Mouse (Mus musculus): ENCODE measurements at regions not wholly inside any gene's neighbourhood (a gene's known extent, or its start where the extent isn't known, plus 50 kb on each side); places are given as distances from the start of the nearest gene placed in this dataset.
A peak's percentile ranks its signal among the peaks of the same experiment; 100 is the strongest.

GRCm38 (mm10) chr7:111345117-111345516 lies 262.3 kb upstream of the Eif4g2 start:
- no peak for ATAC-seq (replicated peaks; ENCODE audit: poor library complexity)

- ATAC-seq (replicated peaks; ENCODE audit: poor library complexity): no peak
Observed at GRCm38 (mm10) chr7:111337053-111337452, 254.2 kb upstream of the Eif4g2 start.

GRCm38 (mm10) chr7:111322901-111323300 lies 240.1 kb upstream of the Eif4g2 start:
- ATAC-seq (replicated peaks; ENCODE audit: poor library complexity): no peak

GRCm38 (mm10) chr7:111319917-111320316 lies 237.1 kb upstream of the Eif4g2 start:
- no peak for ATAC-seq (replicated peaks; ENCODE audit: poor library complexity)

- ATAC-seq (replicated peaks; ENCODE audit: poor library complexity): no peak
Observed at GRCm38 (mm10) chr7:111316479-111316990, 233.7 kb upstream of the Eif4g2 start.

- no peak for ATAC-seq (replicated peaks; ENCODE audit: poor library complexity)
Observed at GRCm38 (mm10) chr7:111313921-111314320, 231.1 kb upstream of the Eif4g2 start.

GRCm38 (mm10) chr7:111305196-111305595 lies 222.4 kb upstream of the Eif4g2 start:
- ATAC-seq (replicated peaks; ENCODE audit: poor library complexity): peak; percentile 58; the same call in 1 of the 2 replicates

GRCm38 (mm10) chr7:111301791-111302488 lies 219.1 kb upstream of the Eif4g2 start:
- ATAC-seq (replicated peaks; ENCODE audit: poor library complexity): no peak

GRCm38 (mm10) chr7:111297174-111297902 lies 214.5 kb upstream of the Eif4g2 start:
- no peak for ATAC-seq (replicated peaks; ENCODE audit: poor library complexity)

GRCm38 (mm10) chr7:111283411-111283955 lies 200.7 kb upstream of the Eif4g2 start:
- no peak for ATAC-seq (replicated peaks; ENCODE audit: poor library complexity)

- no peak for ATAC-seq (replicated peaks; ENCODE audit: poor library complexity)
Observed at GRCm38 (mm10) chr7:111282314-111282713, 199.5 kb upstream of the Eif4g2 start.

GRCm38 (mm10) chr7:111277703-111278102 lies 194.9 kb upstream of the Eif4g2 start:
- ATAC-seq (replicated peaks; ENCODE audit: poor library complexity): peak; percentile 95

GRCm38 (mm10) chr7:111273839-111274238 lies 191.0 kb upstream of the Eif4g2 start:
- no peak for ATAC-seq (replicated peaks; ENCODE audit: poor library complexity)

GRCm38 (mm10) chr7:111270874-111271273 lies 188.0 kb upstream of the Eif4g2 start:
- no peak for ATAC-seq (replicated peaks; ENCODE audit: poor library complexity)

- no peak for ATAC-seq (replicated peaks; ENCODE audit: poor library complexity)
Observed at GRCm38 (mm10) chr7:111268197-111268596, 185.4 kb upstream of the Eif4g2 start.

GRCm38 (mm10) chr7:111263302-111263701 lies 180.5 kb upstream of the Eif4g2 start:
- peak; percentile 46; the same call in 1 of the 2 replicates for ATAC-seq (replicated peaks; ENCODE audit: poor library complexity)

GRCm38 (mm10) chr7:111259630-111260574 lies 177.1 kb upstream of the Eif4g2 start:
- 0 out of 2 replicates have a peak, but pooled peaks have one; percentile 20 for ATAC-seq (replicated peaks; ENCODE audit: poor library complexity)

GRCm38 (mm10) chr7:111257842-111258241 lies 175.0 kb upstream of the Eif4g2 start:
- no peak for ATAC-seq (replicated peaks; ENCODE audit: poor library complexity)

- no peak for ATAC-seq (replicated peaks; ENCODE audit: poor library complexity)
Observed at GRCm38 (mm10) chr7:111256199-111256598, 173.4 kb upstream of the Eif4g2 start.

- ATAC-seq (replicated peaks; ENCODE audit: poor library complexity): peak; percentile 99
Observed at GRCm38 (mm10) chr7:111249606-111250005, 166.8 kb upstream of the Eif4g2 start.

GRCm38 (mm10) chr7:111245488-111245887 lies 162.7 kb upstream of the Eif4g2 start:
- ATAC-seq (replicated peaks; ENCODE audit: poor library complexity): no peak

Data from megakaryocyte progenitor cell, adult 5-6 weeks (primary cell).